Mouse (Mus musculus) cerebellum, postnatal 14 days (tissue): ENCODE measurements around the gene C130026I21Rik.
"Not testable (repeated sequence)": the region's sequence is repeated elsewhere in the genome, so short reads cannot be mapped to it uniquely, and the experiment has no call there.

Experiments
- DNase-seq, 2 experiments: peaks; one replicate each; pipeline ENCODE4 v3.0.0; 2021; ENCODE audit warnings: mixed read lengths in 2 of 2

Gene C130026I21Rik

GRCm38 (mm10) chr1:85270466-85270865, at the start of gene C130026I21Rik:
Gene C130026I21Rik (minus strand): TSS chr1:85270566.
- DNase-seq = not testable (repeated sequence)

DNA sequence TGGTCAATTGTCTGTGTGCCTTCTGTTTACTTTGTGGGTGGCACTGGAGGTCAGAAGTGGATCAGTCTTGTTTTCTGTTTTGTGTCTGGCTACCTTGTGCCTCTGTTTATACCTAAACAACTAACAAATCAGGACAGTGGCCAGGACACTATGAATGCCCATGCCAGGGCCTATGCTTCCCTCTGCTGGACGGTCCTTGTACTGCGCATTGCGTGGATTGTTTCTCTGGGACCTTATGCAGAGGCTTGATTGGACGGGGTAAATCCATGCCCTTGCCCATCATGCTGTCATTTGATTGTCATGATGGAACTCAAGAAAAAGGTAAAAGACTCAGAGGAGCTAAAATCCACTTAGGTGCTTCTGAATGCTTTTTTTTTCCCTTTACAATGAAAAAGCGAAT, 16.7 kb upstream of the C130026I21Rik start:
- peak in 1 of 2 experiments; percentile 20 for DNase-seq

GRCm38 (mm10) chr1:85276421-85276820, 6.1 kb upstream of the C130026I21Rik start:
- not testable (repeated sequence) for DNase-seq

- DNase-seq = not testable (repeated sequence)
Measured at GRCm38 (mm10) chr1:85258634-85259033, 11.7 kb downstream of the C130026I21Rik start.

DNA sequence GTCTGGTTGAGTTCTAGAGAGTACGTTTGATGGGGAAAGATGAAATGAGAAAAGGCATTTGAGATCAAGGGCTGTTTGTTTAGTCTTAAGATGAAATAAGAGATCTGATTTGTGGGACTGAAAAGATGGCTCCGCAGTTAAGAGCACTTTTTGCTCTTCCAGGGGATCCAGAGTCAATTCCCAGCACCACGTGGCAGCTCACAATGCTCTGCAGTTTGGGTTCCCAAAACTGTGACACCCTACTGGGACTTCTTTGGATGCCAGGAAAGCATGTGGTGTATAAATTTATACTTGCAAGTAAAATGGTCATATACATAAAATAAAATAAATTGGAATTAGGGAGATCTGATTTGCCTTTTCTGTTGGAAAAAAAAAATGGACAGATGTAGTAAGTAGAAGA, 15.1 kb downstream of the C130026I21Rik start:
- not testable (repeated sequence) for DNase-seq

- DNase-seq = not testable (repeated sequence)
Measured at GRCm38 (mm10) chr1:85251211-85251610, 19.2 kb downstream of the C130026I21Rik start.

- DNase-seq = not testable (repeated sequence)
Measured at GRCm38 (mm10) chr1:85248985-85249384, 21.4 kb downstream of the C130026I21Rik start.

DNA sequence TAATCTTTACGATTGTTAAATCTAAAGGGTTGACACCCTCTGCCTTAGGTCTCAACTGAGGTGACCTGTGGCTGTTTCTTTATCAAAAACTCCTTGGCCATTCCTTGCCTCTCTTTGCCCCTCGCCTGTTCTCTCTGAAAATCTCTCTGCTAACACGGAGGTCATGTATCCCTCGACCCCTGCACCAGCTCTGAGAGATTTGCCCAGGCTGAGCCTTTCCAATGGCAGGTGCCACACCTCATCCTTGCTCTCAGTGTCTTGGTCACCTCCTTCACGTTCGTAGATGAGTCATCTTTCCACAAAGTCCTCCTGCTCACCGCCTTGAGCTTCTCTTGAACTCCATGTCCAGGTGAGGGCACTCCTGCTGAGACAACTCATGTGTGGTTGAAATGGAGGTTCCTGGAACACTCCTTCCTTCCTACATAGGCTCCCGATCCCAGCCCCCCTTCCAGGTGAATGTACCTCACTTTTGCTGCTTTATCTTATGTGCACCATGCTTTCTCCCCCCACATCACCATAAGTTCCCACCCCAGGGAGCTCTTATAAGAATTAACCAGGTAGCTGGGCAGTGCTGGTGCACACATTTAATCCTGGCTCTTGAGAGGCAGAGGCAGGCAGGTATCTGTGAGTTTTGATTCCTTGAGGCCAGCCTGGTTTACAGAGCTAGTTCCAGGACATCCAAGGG, 23.4 kb downstream of the C130026I21Rik start:
- not testable (repeated sequence) for DNase-seq

DNA sequence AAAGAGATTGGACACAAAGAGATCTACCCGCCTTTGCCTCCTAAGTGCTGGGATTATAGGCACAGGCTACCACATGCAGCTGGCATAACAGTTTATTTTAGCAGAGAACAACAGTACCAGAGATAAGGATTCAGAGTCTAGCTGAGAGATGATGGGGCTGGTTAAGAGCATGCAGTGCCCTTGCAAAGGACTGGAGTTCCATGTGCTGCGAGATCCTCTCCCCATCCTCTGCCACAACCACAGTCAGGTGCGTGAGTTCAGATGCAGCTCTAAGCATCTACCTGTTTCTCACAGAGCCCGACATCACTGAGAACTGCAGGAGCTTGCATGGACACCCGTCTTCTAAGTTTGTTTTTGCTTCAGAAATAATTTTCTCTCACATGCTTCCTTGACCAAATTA, 24.1 kb downstream of the C130026I21Rik start:
- not testable (repeated sequence) for DNase-seq

DNA sequence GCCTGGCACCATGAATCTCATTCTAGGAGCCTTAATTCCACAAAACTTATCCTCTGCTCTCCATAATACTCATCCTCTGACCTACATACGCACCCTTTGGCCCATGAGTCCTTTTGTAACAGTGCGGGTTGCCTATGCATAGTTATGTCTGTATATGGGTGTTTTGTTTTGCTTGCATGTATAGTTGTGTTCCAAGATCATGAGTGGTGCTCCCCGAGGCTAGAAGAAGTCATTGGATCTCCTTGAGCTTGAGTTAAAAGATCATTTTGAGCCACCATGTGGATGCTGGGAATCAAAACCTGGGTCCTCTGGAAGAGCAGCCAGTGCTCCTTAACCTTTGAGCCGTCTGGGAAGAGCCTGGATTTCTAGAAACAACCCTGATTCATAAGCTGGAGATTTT, 25.4 kb downstream of the C130026I21Rik start:
- not testable (repeated sequence) for DNase-seq

- DNase-seq = not testable (repeated sequence)
Measured at GRCm38 (mm10) chr1:85243023-85243422, 27.3 kb downstream of the C130026I21Rik start.

DNA sequence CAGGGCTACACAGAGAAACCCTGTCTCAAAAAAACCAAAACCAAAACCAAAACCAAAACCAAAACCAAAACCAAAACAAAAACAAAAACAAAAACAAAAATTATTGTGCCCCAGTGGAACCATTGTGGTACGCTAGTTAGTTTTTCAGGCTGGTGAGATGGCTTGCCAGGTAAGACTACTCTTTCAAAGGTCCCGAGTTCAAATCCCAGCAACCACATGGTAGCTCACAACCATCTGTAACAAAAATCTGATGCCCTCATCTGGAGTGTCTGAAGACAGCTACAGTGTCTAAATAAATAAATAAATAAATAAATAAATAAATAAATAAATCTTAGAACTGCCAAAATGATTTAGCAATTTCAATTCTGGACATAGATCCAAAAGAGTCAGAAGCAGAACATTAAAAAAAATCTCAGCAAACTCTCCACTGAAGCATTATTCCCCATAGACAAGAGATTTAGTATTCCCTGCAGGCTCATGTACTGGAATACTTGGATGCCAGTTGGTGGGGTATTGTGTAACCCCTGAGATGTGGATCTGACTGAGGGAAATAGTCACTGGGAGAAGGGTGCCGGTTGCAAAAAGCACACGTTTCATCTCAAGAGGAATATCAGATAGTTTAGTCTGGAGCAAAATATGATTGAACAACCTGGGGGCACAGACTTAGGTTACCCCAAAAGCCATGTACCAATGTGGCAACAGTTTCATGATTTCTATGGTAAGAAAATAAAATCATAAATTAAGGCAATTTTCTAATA, 31.2 kb downstream of the C130026I21Rik start:
- not testable (repeated sequence) for DNase-seq

DNA sequence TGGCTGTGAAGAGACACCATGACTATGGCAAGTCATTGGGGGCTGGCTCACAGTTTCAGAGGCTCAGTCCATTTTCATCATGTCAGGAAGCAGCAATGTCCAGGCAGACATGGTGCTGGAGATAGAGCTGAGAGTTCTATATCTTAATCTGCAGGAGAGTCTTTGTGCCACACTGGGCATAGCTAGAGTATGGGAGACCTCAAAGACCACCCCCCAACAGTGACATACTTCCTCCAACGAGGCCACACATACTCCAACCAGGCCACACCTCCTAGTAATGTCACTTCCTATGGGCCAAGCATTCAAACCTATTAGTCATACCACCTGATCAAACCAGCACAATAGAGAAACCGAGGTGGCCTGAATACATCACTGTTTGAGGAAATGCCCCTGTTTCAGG, 63.8 kb downstream of the C130026I21Rik start:
- not testable (repeated sequence) for DNase-seq

- DNase-seq = not testable (repeated sequence)
Measured at GRCm38 (mm10) chr1:85199523-85199922, 70.8 kb downstream of the C130026I21Rik start.

DNA sequence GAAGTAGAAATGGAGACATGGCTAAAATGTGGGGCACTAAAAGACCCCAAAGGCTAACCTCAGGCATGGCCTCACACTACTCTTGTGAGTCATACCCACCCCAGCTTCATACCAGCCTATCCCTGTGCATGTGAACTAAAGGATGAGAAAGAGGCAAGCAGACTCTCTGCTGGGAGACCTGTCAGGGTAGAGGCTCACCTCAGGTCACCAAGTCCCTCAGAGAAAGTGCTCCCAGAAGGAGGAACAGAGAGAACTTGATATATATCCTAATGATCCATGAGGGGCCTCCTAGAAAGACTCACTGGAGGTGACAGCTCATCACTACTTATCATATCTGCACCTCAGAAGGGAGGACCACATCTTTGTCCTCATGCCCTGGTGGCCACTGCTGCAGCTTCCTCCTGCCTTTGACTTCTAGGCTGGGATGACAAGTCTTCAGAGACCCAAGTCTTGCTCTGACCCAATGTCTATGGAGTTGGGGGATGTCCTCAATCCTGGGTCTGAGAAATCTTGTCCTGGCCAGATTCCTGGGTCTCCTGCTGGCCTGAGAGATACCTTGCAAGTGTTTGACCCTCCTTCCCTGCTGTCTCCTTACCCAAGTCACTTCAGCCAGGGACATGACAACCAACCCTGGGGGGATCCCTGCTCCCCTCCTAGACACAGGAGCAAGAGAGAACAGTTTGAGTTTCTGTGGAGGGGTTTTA, 71.6 kb downstream of the C130026I21Rik start:
- not testable (repeated sequence) for DNase-seq

GRCm38 (mm10) chr1:85196732-85197131, 73.6 kb downstream of the C130026I21Rik start:
- DNase-seq = not testable (repeated sequence)

GRCm38 (mm10) chr1:85193761-85194160, 76.6 kb downstream of the C130026I21Rik start:
- not testable (repeated sequence) for DNase-seq

DNA sequence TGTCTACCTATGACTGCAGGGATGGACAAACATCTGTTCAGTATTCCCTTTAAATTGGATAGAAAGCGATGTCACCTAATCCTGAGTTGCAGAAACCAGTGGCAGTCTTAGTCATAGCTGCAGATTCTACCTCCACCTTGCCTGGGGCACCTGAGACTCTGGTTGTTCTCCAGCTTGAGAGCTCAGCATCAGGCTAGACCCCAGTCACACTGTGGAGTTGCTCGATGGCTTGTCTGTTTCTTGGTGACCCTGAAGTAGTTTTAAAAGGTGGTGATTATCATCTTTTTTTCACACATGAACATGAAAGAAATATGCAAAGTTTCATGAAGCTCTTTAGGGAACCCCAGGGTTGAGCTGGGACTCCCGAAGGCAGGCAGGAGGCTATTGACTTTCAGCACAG, 88.4 kb downstream of the C130026I21Rik start:
- DNase-seq = not testable (repeated sequence)

- not testable (repeated sequence) for DNase-seq
Measured at GRCm38 (mm10) chr1:85178971-85179370, 91.4 kb downstream of the C130026I21Rik start.

DNA sequence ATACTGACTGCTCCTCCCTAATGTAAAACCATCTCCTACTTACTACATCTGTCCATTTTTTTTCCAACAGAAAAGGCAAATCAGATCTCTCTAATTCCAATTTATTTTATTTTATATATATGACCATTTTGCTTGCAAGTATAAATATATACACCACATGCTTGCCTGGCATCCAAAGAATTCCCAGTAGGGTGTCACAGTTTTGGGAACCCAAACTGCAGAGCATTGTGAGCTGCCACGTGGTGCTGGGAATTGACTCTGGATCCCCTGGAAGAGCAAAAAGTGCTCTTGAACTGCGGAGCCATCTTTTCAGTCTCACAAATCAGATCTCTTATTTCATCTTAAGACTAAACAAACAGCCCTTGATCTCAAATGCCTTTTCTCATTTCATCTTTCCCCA, 107.5 kb downstream of the C130026I21Rik start:
- not testable (repeated sequence) for DNase-seq

DNA sequence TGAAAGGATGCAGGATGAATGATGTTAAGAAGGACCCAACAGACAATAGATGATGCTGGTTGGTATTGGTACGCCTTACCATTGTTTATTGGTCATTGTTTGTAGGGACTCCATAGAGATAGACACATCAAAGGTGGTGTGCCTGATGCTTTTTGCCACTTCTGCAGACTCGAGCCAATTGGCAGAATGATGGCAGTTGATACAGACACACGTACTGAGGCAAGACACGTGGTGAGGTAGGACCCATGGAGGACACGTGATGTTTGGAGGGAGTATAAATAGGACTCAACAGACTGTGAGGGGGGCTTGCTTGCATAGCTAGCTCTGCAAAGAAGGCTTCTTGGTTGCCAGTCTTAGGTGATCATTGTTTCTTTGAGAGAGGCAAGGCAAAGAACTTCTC, 115.2 kb downstream of the C130026I21Rik start:
- not testable (repeated sequence) for DNase-seq

- DNase-seq = not testable (repeated sequence)
Measured at GRCm38 (mm10) chr1:85133671-85134070, 136.7 kb downstream of the C130026I21Rik start.

DNA sequence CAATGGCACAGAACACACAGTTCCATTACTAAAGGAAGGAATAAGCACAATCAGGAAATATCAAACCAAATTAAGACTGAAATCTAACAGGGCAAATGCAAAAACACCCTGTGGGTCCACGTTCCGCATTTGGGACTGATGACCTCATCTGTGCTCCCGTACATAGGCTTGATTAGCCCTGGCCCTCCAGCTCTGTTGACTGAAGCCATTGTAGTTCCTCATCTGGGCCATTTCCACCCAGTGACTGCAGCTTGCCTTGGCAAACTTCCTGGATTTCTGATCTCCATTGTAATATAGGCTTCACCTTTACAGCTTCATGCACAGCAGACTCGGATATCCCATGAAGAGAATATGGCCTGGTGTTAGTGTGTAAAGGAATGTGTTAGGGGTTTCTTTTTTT, 148.5 kb downstream of the C130026I21Rik start:
- DNase-seq = not testable (repeated sequence)
